Mouse (Mus musculus) adrenal gland, postnatal 25 days (tissue): ENCODE results near the gene Zfp84. TPM values are rescaled to one million over a fixed set of nuclear protein-coding genes. Genes with fewer than 3 reads are reported as not detected.

Experiments used
- DNase-seq: peaks from one replicate; pipeline ENCODE4 v3.0.0; 2021; ENCODE audit warnings: mixed read lengths
- microRNA-seq, 2 experiments: library from miRNA; unstranded; fragments of <30 nt; microRNA quantifications; one replicate each; pipeline ENCODE4 v1.2.0; 2021
- total RNA-seq: library from RNA; stranded (reverse); gene quantifications from 2 replicates; pipeline ENCODE4 v1.2.3, GENCODE M21; 2021

Gene Zfp84
- total RNA-seq, 1 experiment from 2014 or later, result 16.2 TPM

- DNase-seq, result peak; percentile 78
Observed at GRCm38 (mm10) chr7:29815910-29816429, 47.6 kb downstream of the Zfp84 start, which contains the start of gene Zfp790. TSS of gene Zfp790 (plus strand) at chr7:29816114.

- peak; percentile 51 for DNase-seq
Observed at GRCm38 (mm10) chr7:29818619-29819254, 50.4 kb downstream of the Zfp84 start.

DNA sequence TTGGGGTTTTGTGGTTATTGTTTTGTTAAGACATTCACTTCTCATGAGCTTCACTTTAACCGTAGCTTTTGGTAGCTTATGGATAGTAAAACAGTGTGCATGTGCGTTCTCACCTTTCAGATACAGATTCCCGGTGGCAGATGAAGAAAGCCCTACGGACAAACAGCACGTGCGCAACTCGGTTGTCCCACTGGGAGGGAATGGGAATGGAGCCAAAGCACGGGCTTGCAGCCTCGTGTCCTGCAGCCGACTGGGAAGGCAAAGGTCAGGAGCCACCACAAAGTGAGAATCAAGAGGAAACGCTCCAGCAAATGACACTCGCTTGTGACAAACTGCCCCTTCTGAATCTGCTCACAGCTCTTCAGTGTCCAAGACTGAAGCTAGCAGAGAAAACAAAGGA lies 59.6 kb downstream of the Zfp84 start:
- no peak for DNase-seq

Small RNA genes lying within 50 kb of the gene (microRNA-seq; reads per million reads assigned to microRNA genes)
- 2.1 to 4.3 reads per million in 2 experiments for gene Mir1964

Other genes starting within 250 kb of the Zfp84 start
- gene Sipa1l3, start 249.9 kb upstream of the Zfp84 start, total RNA-seq, result 36.3 and 36.6 TPM in 2 replicates
- gene Catsperg2, start 41.5 kb upstream of the Zfp84 start, total RNA-seq, result not detected in 2 replicates
- 3.4 and 4.4 TPM in 2 replicates for gene Zfp30, start 15.4 kb downstream of the Zfp84 start, total RNA-seq
- gene Zfp790, start 47.6 kb downstream of the Zfp84 start, total RNA-seq, result 13.7 and 18.7 TPM in 2 replicates
- gene Zfp940, start 85.1 kb downstream of the Zfp84 start, total RNA-seq, result 0.90 and 1.1 TPM in 2 replicates
- gene Zfp420, start 91.4 kb downstream of the Zfp84 start, total RNA-seq, result 5.8 and 6.5 TPM in 2 replicates
- gene Zfp27, start 138.0 kb downstream of the Zfp84 start, total RNA-seq, result 12.6 and 15.2 TPM in 2 replicates
- gene Zfp383, start 139.7 kb downstream of the Zfp84 start, total RNA-seq, result 6.8 and 7.7 TPM in 2 replicates
- 13.5 and 15.1 TPM in 2 replicates for gene Zfp74, start 185.5 kb downstream of the Zfp84 start, total RNA-seq
- gene Zfp568, start 215.4 kb downstream of the Zfp84 start, total RNA-seq, result 10.1 and 10.4 TPM in 2 replicates